Mouse (Mus musculus) erythroblast, embryonic 14.5 days (primary cell): ENCODE data around the gene Mup20. TPM values are rescaled to one million over a fixed set of nuclear protein-coding genes. Genes with fewer than 3 reads are reported as not detected.
"Not testable (repeated sequence)": the region's sequence is repeated elsewhere in the genome, so short reads cannot be mapped to it uniquely, and the experiment has no call there.

Source experiments
- H3K27me3 ChIP-seq: 2 replicates; pipeline ENCODE4 v1.6.1; 2012; ENCODE audit warnings: inconsistent platforms; ENCODE audit not compliant: control insufficient read depth
- H3K36me3 ChIP-seq: 2 replicates; pipeline ENCODE4 v1.6.1; 2012; ENCODE audit warnings: mild to moderate bottlenecking, inconsistent platforms; ENCODE audit not compliant: control insufficient read depth
- H3K4me1 ChIP-seq: 2 replicates; pipeline ENCODE4 v1.6.1; 2012; ENCODE audit warnings: inconsistent platforms; ENCODE audit not compliant: control insufficient read depth
- H3K4me3 ChIP-seq: replicated peaks from 2 replicates; pipeline ENCODE3; 2012; ENCODE audit warnings: moderate library complexity, mild to moderate bottlenecking, inconsistent platforms
- H3K9me3 ChIP-seq: 2 replicates; pipeline ENCODE4 v1.6.1; 2012; ENCODE audit warnings: low read length, inconsistent platforms, mixed read lengths; ENCODE audit not compliant: control insufficient read depth
- GATA1 ChIP-seq: IDR thresholded peaks from 2 replicates; pipeline ENCODE4 v1.6.1; 2012; ENCODE audit warnings: low read length, inconsistent platforms, mixed read lengths
- TAL1 ChIP-seq: IDR thresholded peaks from 3 replicates; pipeline ENCODE4 v1.6.1; 2012; ENCODE audit warnings: low read length, inconsistent platforms, mixed read lengths
- polyA plus RNA-seq: library from polyadenylated mRNA; stranded (reverse); fragments of >175 nt; gene quantifications from 2 replicates; pipeline ENCODE4 v1.2.3, GENCODE M21; 2012

Mup20 gene
- polyA plus RNA-seq, 1 experiment: not detected

- H3K27me3 ChIP-seq: no peaks in the 10 kb centered on the region
- no peak for TF ChIP-seq GATA1
- TF ChIP-seq TAL1: no peak
- H3K36me3 ChIP-seq: no peaks in the 10 kb centered on the region
These were observed 30.8 kb downstream of the Mup20 start for GRCm38 (mm10) chr4:62023120-62023519.

GRCm38 (mm10) chr4:62020511-62020910 is 33.4 kb downstream of the Mup20 start:
- not testable (repeated sequence) for H3K9me3 ChIP-seq, H3K36me3 ChIP-seq, H3K27me3 ChIP-seq, H3K4me1 ChIP-seq, H3K4me3 ChIP-seq

More at GRCm38 (mm10) chr4:62023120-62023519, 30.8 kb downstream of the Mup20 start:
- Histone ChIP-seq H3K4me1 (no peaks in the 10 kb centered on the region), H3K9me3 (0 out of 2 replicates have a peak, but pooled peaks cover 2% of the 10 kb centered on the region), H3K4me3 (no peak overlapping the region)

Other genes with a start within 250 kb of the Mup20 start
- gene Mup5, start 218.9 kb downstream of the Mup20 start, polyA plus RNA-seq: not detected in 2 replicates
- gene Mup3, start 33.2 kb upstream of the Mup20 start, polyA plus RNA-seq: not detected in 2 replicates
- gene Mup21, start 96.7 kb upstream of the Mup20 start, polyA plus RNA-seq: not detected in 2 replicates
- gene Zfp37, start 176.9 kb upstream of the Mup20 start, polyA plus RNA-seq: not detected in 2 replicates
- not detected in 2 replicates for gene Slc31a2, start 208.4 kb upstream of the Mup20 start, polyA plus RNA-seq